Mouse (Mus musculus): Measurements from ENCODE around the gene Xpc.

Gene Xpc

GRCm38 (mm10) chr6:91515545-91516449, at the start of gene Xpc, which contains the start of gene Lsm3:
TSS of gene Xpc (minus strand) at chr6:91515888.
TSS of gene Lsm3 (plus strand) at chr6:91515928.
- DNase-seq (ENCODE audit: low read depth, low spot score): peak; percentile 96

DNA sequence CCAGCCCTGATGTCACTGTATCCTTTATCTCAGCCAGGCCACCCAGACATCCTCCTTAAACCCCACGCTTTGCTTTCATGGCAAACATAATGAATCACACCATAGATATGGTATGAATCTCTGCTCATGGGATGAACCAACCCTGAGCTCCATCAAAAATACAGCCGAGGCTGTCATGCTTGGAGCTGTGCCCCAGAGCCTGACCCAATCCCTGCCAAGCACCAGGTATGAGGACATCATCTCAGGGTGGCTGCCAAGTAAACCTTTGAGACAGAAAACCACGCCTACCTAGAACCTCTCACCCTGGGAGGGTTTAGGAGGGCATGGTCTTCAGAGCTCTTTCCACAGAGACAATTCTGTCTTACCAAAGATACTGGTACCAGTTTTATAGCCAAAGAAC, 47.3 kb upstream of the Xpc start:
- no peak for DNase-seq (ENCODE audit: low read depth, low spot score)

GRCm38 (mm10) chr6:91560186-91560585, 44.5 kb upstream of the Xpc start:
- no peak for DNase-seq (ENCODE audit: low read depth, low spot score)

DNA sequence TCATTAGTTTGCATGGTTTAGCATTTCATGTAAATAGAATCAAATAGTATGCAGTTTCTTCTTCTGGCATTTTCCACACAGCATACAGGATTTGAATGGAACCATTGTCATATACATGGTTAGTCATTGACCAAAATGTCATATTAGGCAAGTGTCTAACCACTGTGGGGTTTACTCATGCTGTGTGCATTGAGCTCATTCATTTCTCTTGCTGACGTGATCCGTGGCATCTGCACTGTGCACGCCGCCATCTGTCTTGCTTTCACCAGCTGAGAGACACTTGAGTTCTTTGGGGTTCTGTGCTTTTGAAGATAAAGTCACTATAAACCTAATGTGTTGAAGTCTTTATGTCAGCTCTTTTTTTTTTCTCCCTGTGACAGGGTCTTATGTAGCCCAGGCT, 43.7 kb upstream of the Xpc start:
- DNase-seq (ENCODE audit: low read depth, low spot score): no peak

DNA sequence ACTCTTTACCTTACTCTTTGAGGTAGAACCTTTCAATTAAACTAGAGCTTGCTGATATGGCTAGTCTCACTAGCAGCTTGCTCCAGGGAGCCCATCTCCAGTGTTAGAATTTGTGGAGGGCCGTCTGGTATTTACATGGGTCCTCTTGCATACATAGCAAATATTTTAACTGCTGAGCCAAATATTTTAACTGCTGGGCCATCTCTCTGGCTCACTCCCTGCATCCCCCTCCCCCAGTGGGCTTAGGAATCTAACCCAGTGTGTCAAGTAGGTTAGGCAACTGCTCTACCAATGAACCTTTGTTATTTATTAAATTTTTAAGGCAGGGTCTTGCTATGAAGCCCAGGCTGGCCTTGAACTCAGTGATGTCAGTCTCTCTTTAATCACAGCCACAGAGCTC, 42.9 kb upstream of the Xpc start:
- no peak for DNase-seq (ENCODE audit: low read depth, low spot score)

- DNase-seq (ENCODE audit: low read depth, low spot score): no peak
These were observed 37.0 kb upstream of the Xpc start for GRCm38 (mm10) chr6:91552693-91553092.

DNA sequence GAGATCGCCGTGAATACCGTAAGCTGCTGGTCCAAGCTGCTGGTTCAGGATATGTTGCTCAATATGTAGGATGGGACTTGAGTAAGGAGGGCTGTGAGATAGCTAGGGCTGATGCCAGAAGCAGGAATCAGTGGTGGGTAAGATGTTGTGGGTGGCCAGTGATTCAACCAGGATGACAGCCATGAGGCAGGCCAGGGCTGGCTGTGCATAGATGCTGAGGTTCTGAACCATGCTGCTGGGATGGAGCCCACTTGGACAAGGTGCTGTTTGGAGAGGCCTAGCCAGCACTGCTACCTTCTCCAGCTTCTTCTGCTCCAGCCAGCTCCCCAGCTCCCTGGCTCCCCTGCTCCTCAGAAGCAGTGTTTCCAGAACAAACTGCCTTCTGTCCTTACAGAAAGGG, 36.0 kb upstream of the Xpc start:
- DNase-seq (ENCODE audit: low read depth, low spot score): no peak

DNA sequence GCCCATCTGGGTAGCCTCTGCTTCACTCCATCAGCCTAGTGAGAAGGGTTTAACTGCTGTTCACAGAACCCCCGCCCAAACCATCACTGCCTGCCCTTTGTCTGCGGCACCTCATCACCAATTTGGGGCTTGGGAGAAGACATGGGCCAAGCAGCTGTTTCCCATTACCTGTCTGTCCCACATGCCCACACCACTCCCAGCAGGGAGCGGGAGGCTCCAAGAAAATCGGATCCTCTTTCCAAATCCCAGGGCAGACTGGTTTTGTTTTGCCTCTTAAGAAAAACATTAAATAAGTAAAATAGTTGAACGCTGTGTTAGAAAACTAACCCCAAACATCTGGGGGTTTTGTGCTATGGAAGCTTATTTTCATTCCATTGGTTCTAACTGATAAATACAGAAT, 33.9 kb upstream of the Xpc start:
- no peak for DNase-seq (ENCODE audit: low read depth, low spot score)

DNA sequence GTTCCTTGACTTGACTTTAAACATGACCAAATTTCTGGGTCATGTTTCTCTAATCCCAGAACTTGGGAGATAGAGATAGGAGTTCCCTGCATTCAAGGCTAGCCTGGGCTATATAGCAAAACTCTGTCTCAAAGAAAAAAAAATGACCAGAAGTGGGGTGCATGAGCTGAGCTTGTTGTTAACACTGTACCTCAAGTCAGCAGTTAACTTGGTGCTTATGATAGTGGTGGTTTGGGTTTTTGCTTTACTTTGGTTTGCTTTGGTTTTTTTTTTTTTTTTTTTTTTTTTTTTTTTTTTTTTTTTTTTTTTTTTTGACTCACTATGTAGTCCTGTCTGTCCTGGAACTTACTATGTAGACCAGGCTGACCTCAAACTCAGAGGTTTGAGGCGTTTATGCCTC, 31.6 kb upstream of the Xpc start:
- no peak for DNase-seq (ENCODE audit: low read depth, low spot score)

GRCm38 (mm10) chr6:91546241-91546884, 30.7 kb upstream of the Xpc start:
- DNase-seq (ENCODE audit: low read depth, low spot score): no peak

- DNase-seq (ENCODE audit: low read depth, low spot score): no peak
These were observed 27.4 kb upstream of the Xpc start for GRCm38 (mm10) chr6:91543056-91543455.

DNA sequence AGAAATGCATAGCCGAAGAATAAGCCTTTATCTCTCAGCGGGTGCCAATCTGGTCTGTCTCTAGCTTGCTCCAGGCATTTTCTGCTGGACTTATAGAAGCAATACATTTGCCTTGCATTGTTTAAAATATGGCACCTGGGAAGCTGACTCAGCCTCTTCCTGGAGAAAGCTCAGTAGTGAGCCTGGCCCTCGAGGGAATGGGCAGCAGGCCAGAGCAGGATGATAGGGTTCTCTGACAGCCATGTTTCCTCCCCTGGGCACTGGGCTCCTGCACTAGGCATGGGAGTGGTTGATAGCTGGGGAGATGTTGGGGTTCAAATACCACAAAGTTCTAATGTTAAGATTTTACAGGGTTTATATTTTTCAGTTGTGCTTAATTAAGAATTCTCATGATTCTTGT, 25.6 kb upstream of the Xpc start:
- DNase-seq (ENCODE audit: low read depth, low spot score): no peak

DNA sequence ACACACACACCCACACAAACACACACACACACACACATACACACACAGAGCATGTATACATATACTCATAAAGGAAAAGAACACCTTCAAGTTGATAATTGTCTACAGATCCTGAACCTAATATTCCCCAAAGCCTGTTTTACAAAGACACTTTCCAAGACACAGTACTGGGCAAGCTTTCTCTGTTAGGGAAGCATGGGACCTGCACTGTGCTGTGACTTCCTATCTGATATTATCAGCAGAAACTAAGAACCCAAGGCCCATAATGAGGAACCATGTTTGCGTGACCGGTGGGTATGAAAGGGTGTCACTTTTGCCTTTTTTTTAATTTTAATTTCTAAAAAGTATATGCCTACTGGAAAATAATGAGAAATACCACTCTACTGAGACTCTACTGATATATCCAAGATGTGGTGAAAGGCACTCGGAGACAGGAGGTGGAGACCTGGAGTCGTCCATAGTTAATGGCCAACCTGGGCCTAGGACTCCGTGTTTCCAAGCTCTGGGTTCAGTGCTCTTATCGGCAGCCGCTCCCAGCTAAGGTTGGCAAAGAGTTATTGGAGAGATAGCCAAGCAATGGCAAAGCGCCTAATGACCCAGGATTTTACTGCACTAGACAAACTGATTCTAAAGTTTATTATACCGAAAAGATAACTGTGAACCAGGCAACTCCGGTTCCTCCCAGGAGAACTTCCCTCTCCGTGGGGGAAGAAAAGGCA, 20.5 kb upstream of the Xpc start:
- no peak for DNase-seq (ENCODE audit: low read depth, low spot score)

GRCm38 (mm10) chr6:91535231-91535630, 19.5 kb upstream of the Xpc start:
- no peak for DNase-seq (ENCODE audit: low read depth, low spot score)

- no peak for DNase-seq (ENCODE audit: low read depth, low spot score)
These were observed 18.6 kb upstream of the Xpc start for GRCm38 (mm10) chr6:91534268-91534667.

- DNase-seq (ENCODE audit: low read depth, low spot score): no peak
These were observed 18.1 kb upstream of the Xpc start for GRCm38 (mm10) chr6:91533771-91534170.

- DNase-seq (ENCODE audit: low read depth, low spot score): no peak
These were observed 17.7 kb upstream of the Xpc start for GRCm38 (mm10) chr6:91533359-91533758.

DNA sequence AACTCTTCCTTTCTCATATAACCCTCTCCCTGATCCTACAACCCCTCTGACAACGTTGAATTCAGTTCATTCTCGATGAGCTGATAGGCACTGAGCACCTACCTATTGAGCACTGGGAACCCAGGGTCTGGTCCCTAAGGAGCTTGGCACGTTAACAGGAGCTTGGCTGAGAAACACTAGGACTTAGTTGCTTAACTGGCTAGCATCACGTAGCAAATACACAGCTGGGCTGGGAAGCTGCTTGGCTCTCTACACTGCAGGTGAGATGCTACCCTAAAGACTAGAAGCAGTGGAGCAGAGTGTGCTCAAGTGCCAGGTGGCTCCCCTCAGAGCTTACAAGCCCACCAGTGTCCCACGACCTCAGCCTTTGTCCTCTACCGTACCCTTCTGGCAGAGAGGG, 17.0 kb upstream of the Xpc start:
- DNase-seq (ENCODE audit: low read depth, low spot score): no peak

- DNase-seq (ENCODE audit: low read depth, low spot score): no peak
These were observed 15.6 kb upstream of the Xpc start for GRCm38 (mm10) chr6:91531276-91531675.

DNA sequence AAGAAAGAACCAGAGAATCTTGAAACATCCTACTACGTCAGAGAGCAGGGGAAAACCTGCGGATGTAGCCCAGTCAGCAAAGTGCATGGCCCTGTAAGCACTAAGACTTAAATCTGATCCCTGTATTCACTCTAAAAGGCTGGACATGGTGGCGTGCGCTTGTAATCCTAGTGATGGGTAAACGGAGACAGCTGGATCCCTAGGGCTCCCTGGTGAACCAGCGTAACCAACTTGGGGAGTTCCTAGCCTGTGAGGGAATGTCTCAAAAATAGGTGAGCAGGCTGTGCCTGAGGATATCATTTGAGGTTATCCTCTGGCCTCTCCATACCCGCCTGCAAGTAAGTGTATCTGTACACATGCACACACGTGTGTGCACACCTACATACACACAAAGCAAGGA, 15.0 kb upstream of the Xpc start:
- DNase-seq (ENCODE audit: low read depth, low spot score): no peak

GRCm38 (mm10) chr6:91528265-91528664, 12.6 kb upstream of the Xpc start:
- DNase-seq (ENCODE audit: low read depth, low spot score): no peak

DNA sequence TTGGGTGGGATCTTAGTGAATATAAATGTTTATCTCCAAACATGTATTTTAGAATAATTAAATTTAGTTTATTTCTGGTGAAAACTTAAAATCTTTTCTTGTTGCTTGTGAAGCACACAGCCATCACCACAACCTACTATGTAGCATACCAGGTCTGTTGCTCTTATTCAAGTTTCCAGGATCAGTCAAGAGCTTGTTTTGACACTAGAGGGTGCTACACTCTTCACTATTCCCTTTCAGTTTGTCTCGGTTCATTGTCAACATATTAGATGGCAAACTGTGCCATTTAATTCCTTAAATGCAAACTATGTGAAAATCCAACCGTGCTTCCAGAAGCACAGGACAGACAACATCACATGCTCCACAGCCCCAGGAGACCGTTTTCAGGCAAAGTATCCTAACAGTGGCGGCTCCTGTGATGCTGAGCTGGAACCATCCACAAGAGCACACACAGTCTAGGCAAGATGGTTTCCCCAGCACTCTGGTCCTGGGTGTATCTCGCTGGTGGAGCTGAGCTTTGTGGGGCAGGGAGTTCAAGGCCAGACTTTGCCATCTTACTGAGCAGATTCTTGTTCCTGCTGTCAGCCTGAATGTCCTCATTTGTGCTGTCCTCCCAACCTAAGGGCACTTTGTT, 11.7 kb upstream of the Xpc start:
- no peak for DNase-seq (ENCODE audit: low read depth, low spot score)

All from retina, adult 2 months (tissue).